Mouse (Mus musculus) neutrophil, adult 65 days (primary cell): ENCODE data around the gene Rnf20. TPM values are rescaled to one million over a fixed set of nuclear protein-coding genes. Genes with fewer than 3 reads are reported as not detected.

ENCODE experiments used
- total RNA-seq: library from RNA; stranded (reverse); gene quantifications from 2 replicates; pipeline ENCODE4 v1.2.4, GENCODE M21; 2023

Rnf20 gene
- 152 and 197 TPM in 2 replicates for total RNA-seq

DNA sequence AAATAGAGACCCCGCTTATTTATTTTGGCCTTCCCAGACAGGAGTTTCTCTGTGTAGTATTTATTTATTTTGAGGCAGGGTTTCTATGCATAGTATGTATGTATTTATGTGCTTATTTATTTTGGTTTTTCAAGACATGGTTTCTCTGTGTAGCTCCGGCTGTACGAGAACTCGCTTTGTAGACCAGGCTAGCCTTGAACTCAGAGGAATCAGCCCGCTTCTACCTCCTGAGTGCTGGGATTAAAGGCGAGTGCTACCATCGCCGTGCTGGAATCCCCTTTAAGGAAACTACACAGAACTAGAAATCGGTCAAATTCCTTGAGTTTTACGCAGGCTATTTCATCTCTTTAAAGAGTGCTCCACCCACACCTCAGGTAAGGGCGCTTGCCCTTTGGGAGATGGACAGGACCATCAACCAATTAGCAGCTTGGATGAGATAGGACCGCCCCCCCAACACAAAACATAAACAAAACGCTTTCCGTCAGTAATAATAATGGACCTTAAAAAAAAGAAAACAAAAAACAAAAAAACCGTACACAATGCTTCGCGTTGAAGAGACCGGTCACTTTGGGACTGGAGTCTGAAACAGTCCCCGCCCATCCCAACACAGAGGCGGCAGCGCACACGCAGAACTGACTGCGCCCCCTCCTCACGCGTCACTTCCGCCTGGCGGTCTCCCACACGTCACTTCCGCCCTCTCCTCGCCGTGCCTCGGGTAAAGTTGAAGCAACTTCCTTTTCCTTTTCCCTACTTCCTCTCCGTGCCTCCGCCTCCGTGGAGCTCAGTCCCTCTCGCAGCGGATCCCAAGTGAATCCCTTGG, at the start of gene Rnf20:
TSS of gene Rnf20 (plus strand) at position 688 of the 820 bp plus-strand sequence.

DNA sequence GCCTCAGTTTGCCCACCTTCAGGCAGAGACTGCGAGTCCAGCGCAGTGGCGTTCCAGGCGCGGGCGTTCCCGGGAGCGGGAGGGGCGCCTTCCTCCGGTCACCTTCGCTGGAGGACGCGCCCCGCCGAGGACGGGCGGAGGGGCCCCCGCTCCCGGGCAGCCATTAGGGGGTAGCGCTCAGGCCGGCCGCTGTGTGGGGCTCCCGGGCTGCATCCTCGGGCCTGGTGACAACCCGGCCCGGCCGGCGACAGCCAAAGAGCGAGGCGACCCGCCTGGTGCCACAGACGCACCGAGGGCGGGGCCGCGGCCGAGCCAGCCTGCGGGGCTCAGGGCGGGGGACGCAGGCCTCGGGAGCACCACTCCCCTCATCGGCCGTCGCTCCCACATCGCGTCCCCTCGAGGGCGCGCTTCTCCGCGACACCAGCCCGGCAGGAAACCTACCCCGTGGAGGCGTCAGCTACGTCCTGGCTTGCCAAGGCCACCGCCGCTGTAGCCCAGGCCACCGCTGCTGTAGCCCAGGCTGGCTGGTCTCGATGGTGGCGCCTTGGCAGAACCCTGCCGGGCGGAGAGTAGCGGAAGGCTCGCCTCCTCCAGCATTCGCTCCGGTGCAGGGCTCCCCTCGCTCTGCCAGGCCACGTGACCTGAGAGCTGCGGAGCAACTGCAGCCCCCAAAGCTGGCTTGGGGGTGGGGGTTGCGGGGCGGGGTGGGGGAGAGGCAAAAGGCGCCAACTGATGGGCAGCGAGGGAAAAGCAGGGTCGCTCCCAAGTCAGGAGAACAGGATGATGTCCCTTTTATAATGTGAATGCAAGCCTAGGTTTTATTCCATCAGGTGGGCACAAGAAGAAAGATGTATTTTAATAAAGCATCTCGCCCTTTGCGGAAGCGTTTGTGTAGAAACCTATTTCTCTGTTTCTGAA, 34.4 kb upstream of the Rnf20 start, which contains the start of gene Tmem246:
TSS of gene Tmem246 (minus strand) at position 694 of the 918 bp plus-strand sequence.

DNA sequence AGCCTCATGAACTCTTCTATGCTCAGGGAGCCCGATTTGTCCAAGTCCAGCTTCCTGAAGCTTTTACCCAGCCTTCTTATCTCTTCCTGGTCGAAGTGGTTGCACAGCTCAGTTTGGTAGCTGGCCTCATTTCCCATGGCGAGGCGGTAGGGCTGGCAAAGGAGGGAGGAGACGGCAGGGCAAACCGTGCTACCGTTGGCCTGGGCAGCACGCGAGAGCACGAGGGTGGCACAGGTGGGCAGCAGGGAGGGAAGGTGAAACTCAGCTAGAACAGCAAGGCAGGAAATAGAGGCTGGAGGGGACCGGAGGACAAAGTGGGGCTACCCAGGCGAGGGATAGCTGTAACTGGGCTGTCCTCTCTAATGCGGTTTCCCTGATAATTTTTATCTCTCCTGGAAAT, 50.0 kb downstream of the Rnf20 start, which contains the start of gene Ppp3r2:
TSS of gene Ppp3r2 (minus strand) at position 213 of the 400 bp plus-strand sequence.

Other genes starting within 250 kb of the Rnf20 start
- gene Acnat2, start 223.9 kb upstream of the Rnf20 start, total RNA-seq = not detected in 2 replicates
- not detected in 2 replicates for gene Acnat1, start 158.1 kb upstream of the Rnf20 start, total RNA-seq
- gene Baat, start 125.4 kb upstream of the Rnf20 start, total RNA-seq = not detected in 2 replicates
- 4.8 and 5.7 TPM in 2 replicates for gene Mrpl50, start 110.9 kb upstream of the Rnf20 start, total RNA-seq
- 0.82 and 1.0 TPM in 2 replicates for gene Zfp189, start 110.8 kb upstream of the Rnf20 start, total RNA-seq
- not detected in 2 replicates for gene Aldob, start 82.5 kb upstream of the Rnf20 start, total RNA-seq
- not detected in 2 replicates for gene Tmem246, start 34.1 kb upstream of the Rnf20 start, total RNA-seq
- not detected in 2 replicates for gene Ppp3r2, start 50.0 kb downstream of the Rnf20 start, total RNA-seq
- gene Grin3a, start 213.7 kb downstream of the Rnf20 start, total RNA-seq = not detected in 2 replicates